Mouse (Mus musculus): ENCODE results near the gene Pou3f3. TPM values are rescaled to one million over a fixed set of nuclear protein-coding genes. Genes with fewer than 3 reads are reported as not detected.

The Pou3f3 gene
- polyA plus RNA-seq, 1 experiment from 2014 or later: not detected

DNA sequence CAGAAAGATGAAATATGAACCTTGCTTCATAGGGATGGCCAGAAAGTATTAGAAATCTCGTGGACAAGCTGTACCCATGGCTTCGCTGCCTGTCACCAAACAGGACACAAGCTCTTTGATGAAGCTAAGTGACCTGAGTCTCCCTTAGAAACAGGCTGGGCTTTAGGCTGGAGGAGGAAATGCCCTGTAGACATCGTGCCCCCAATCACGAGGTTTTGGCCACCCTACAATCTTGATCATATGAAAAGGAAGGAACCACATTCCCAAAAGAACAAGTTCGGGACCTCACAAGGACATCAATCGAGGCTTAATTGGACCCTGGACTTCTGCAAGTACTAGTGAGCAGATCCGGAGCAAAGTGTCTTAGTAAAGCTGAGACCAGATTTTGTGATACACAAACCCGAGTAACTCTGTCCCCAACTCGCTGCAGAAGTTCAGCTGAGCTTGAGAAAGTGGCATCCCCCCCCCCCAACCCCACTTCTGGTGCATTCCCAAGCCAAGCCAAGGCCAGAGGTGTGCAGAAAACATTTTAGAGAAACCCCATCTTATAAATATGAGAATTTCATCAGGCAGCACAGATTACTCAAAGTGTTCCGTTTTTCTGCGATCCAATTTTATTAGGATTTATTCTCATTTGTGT, 10.1 kb upstream of the Pou3f3 start:
- Histone ChIP-seq H3K4me1 (ENCODE audit: control insufficient read depth, insufficient read depth, low read length) (peaks cover 7% of the 10 kb centered on the region; the same call in 1 of the 2 replicates), H3K36me3 (ENCODE audit: control insufficient read depth, insufficient read depth, low read length) (no peaks in the 10 kb centered on the region), H3K4me3 (replicated peaks; ENCODE audit: low read length) (no peak overlapping the region), H3K27ac (ENCODE audit: low read length) (no peak overlapping the region), H3K4me2 (ENCODE audit: low read depth, low read length) (no peak overlapping the region), H3K9ac (ENCODE audit: low read length) (no peak overlapping the region), H3K9me3 (replicated peaks; ENCODE audit: control insufficient read depth, low read length) (no peaks in the 10 kb centered on the region), H3K27me3 (ENCODE audit: control insufficient read depth, insufficient read depth, low read length) (peaks cover 74% of the 10 kb centered on the region)
- 3% methylated on average over 11 of the region's 11 CpGs for WGBS
- ATAC-seq (ENCODE audit: insufficient read depth, low FRiP score): no peak

DNA sequence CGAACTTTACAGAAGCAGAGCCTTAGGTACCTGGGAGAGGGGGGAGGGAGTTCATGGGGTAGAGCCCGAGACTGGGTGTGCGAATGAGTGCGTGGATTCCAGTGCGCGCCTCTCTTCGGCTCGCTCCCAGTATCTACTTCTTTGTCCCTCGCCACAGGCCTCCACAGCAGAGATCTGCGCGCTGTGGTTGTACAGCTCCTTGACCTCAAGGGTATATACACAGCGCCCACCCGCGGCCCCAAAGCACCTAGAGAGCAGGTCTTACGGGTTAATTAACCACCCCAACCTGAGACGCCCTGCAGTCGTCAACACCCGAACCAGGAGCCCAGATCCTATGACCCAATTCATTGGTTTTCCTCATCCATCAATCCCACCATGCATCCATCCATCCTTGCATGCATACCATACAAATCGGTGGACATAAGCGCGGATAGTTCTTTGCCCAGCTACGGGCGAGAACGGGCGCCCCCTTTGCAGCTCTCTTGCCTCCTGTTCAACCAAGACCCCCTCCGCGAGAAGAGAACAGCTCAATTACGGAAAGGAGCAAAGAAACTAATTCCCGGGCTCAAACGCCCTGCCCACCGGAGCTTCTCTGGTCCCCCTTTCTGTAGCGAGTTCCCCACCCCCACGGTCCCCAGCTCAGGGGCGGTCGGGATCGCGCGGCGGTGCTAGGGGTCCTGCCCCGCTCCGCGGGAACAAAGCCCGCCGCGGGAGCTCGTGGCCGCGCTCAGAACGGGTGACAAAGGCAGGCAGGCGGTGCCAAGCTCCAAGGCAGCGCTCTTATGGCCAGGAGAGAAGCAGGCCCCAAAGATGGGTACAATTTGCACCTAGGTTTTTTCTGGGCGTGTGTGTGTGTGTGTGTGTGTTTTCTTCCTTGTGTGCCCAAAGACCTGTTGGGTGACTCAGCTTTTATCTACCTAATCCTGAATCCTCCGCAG, 9.1 kb upstream of the Pou3f3 start:
- Histone ChIP-seq H3K4me1 (ENCODE audit: control insufficient read depth, insufficient read depth, low read length) (peaks cover 7% of the 10 kb centered on the region; the same call in 1 of the 2 replicates), H3K36me3 (ENCODE audit: control insufficient read depth, insufficient read depth, low read length) (no peaks in the 10 kb centered on the region), H3K4me3 (replicated peaks; ENCODE audit: low read length) (peak overlapping the region; percentile 21), H3K4me2 (ENCODE audit: low read depth, low read length) (peak overlapping the region; percentile 40; the same call in 1 of the 2 replicates), H3K27ac (ENCODE audit: low read length) (no peak overlapping the region), H3K27me3 (ENCODE audit: control insufficient read depth, insufficient read depth, low read length) (peaks cover 80% of the 10 kb centered on the region), H3K9ac (ENCODE audit: low read length) (no peak overlapping the region), H3K9me3 (replicated peaks; ENCODE audit: control insufficient read depth, low read length) (no peaks in the 10 kb centered on the region)
- ATAC-seq (ENCODE audit: insufficient read depth, low FRiP score): no peak
- under 1% methylated on average over 53 of the region's 53 CpGs for WGBS

GRCm38 (mm10) chr1:42687271-42687670, 8.3 kb upstream of the Pou3f3 start:
- no peak for ATAC-seq (ENCODE audit: insufficient read depth, low FRiP score)
- Histone ChIP-seq H3K36me3 (ENCODE audit: control insufficient read depth, insufficient read depth, low read length) (no peaks in the 10 kb centered on the region), H3K27me3 (ENCODE audit: control insufficient read depth, insufficient read depth, low read length) (peaks cover 88% of the 10 kb centered on the region), H3K9me3 (replicated peaks; ENCODE audit: control insufficient read depth, low read length) (no peaks in the 10 kb centered on the region), H3K27ac (ENCODE audit: low read length) (no peak overlapping the region), H3K4me3 (replicated peaks; ENCODE audit: low read length) (no peak overlapping the region), H3K4me2 (ENCODE audit: low read depth, low read length) (no peak overlapping the region), H3K4me1 (ENCODE audit: control insufficient read depth, insufficient read depth, low read length) (peaks cover 7% of the 10 kb centered on the region; the same call in 1 of the 2 replicates), H3K9ac (ENCODE audit: low read length) (no peak overlapping the region)
- WGBS: 5% methylated on average over 12 of the region's 12 CpGs

GRCm38 (mm10) chr1:42687756-42688540, 7.6 kb upstream of the Pou3f3 start:
- no peak; the same call in 1 of the 2 replicates for ATAC-seq (ENCODE audit: insufficient read depth, low FRiP score)
- H3K4me1 ChIP-seq (ENCODE audit: control insufficient read depth, insufficient read depth, low read length): peaks cover 7% of the 10 kb centered on the region; the same call in 1 of the 2 replicates
- no peak overlapping the region for H3K4me3 ChIP-seq (replicated peaks; ENCODE audit: low read length)
- no peak overlapping the region for H3K4me2 ChIP-seq (ENCODE audit: low read depth, low read length)
- H3K27me3 ChIP-seq (ENCODE audit: control insufficient read depth, insufficient read depth, low read length): peaks cover 90% of the 10 kb centered on the region
- H3K27ac ChIP-seq (ENCODE audit: low read length): no peak overlapping the region
- 7% methylated on average over 7 of the region's 7 CpGs for WGBS
- H3K9ac ChIP-seq (ENCODE audit: low read length): no peak overlapping the region
- H3K9me3 ChIP-seq (replicated peaks; ENCODE audit: control insufficient read depth, low read length): no peaks in the 10 kb centered on the region
- no peaks in the 10 kb centered on the region for H3K36me3 ChIP-seq (ENCODE audit: control insufficient read depth, insufficient read depth, low read length)

DNA sequence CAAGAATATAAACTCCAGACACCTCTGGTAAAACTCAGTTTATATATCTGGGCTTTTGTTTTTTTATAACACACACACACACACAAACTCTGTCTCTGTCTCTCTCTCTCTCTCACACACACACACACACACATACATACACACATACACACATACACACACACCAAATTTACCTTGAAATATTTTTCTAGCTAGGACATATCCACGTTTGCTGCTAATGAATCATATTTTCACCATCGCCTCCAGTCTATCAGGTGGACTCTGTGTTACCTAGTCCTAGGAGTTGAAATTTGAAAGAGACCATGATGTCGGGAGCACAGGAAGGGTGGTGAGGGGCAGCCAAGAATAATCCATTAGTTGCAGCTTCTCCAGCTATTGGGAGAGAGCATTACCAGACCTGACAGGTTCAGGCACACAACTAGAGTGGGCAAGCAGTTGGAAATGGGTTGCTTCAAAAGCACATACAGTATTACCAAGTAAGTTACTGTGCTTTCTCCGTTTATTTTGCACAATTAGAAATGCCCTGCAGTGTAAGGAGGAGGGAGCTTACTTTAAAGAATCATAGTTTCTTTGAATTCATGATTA, 6.9 kb upstream of the Pou3f3 start:
- ATAC-seq (ENCODE audit: insufficient read depth, low FRiP score): no peak
- peaks cover 89% of the 10 kb centered on the region for H3K27me3 ChIP-seq (ENCODE audit: control insufficient read depth, insufficient read depth, low read length)
- no peak overlapping the region for H3K4me2 ChIP-seq (ENCODE audit: low read depth, low read length)
- no peak overlapping the region for H3K9ac ChIP-seq (ENCODE audit: low read length)
- no peaks in the 10 kb centered on the region for H3K9me3 ChIP-seq (replicated peaks; ENCODE audit: control insufficient read depth, low read length)
- H3K27ac ChIP-seq (ENCODE audit: low read length): no peak overlapping the region
- no peak overlapping the region for H3K4me3 ChIP-seq (replicated peaks; ENCODE audit: low read length)
- H3K36me3 ChIP-seq (ENCODE audit: control insufficient read depth, insufficient read depth, low read length): no peaks in the 10 kb centered on the region
- peaks cover 8% of the 10 kb centered on the region; the same call in 1 of the 2 replicates for H3K4me1 ChIP-seq (ENCODE audit: control insufficient read depth, insufficient read depth, low read length)
- WGBS: 10% methylated on average over 4 of the region's 4 CpGs

DNA sequence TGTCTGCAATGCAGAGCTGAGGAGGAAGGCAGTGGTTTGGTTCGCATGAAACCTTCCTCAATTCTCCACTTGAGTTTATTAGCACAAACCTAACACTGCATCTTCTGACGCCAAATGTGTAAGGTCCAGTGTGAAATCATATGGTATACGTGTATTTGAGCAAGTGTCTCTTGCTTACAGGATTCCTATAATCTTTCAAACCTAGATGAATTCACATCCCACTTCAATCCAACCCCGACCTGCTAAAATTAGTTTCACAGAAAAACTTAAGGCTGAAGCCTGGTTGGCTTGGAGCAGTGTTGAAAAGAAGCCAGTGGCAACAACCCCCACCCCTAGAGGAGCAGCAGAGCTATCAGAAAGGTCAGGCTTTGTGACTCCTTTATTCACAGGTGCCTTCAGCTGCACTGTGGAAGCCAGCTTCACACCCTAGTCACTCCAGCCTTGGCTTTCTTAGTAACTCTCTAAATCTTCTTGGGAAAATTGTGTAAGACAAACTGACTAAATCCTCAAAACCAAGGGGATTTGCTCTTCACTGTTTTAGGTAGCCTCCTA, 5.5 kb upstream of the Pou3f3 start:
- Histone ChIP-seq H3K4me1 (ENCODE audit: control insufficient read depth, insufficient read depth, low read length) (peaks cover 15% of the 10 kb centered on the region), H3K27ac (ENCODE audit: low read length) (no peak overlapping the region), H3K36me3 (ENCODE audit: control insufficient read depth, insufficient read depth, low read length) (no peaks in the 10 kb centered on the region), H3K27me3 (ENCODE audit: control insufficient read depth, insufficient read depth, low read length) (peaks cover 87% of the 10 kb centered on the region), H3K9me3 (replicated peaks; ENCODE audit: control insufficient read depth, low read length) (no peaks in the 10 kb centered on the region), H3K4me3 (replicated peaks; ENCODE audit: low read length) (no peak overlapping the region), H3K4me2 (ENCODE audit: low read depth, low read length) (no peak overlapping the region), H3K9ac (ENCODE audit: low read length) (no peak overlapping the region)
- ATAC-seq (ENCODE audit: insufficient read depth, low FRiP score): no peak
- 8% methylated on average over 4 of the region's 4 CpGs for WGBS

DNA sequence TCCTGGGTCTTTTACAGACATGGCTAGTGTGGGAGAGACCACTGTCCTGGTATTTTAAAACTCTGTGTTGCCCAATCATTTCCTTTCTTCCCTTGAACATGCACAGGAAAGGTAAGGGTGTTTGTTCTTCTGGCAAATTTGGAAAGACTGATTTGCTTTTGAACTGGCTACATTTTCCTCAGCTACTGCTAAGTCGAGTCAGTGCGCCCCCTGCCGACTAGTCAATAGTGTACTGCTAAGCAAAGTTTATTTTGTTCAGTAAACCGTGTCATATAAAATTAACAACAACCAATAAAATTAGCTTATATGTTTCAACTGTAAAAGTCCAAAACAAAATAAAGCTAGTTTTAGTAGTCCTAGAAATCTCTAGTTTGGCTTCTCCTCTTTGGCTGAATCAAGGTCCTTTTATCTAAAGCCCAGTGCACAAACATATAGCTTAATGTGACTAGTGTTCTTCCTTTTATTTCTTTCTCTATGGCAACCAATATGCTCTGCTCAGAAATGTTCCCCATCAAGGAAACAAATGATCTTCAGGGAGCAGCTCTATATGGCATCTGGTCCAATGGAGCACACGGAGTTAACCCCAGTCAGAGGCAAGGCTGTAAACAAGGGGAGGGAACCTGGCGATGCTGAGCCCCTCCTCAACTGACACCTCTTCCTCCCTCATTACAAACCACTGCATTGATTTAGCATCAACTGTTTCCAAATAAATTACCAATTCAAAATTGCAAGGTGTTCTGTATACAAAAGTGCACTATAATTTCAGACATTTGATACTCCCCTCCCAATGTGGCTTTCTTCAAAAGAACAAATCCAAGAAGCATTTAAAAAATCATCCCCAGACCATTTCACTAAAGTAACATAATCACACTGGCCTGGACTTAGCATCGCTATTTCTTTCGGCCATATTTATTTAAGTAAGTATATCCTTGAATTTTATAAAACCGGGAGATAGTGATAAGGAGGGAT, 4.1 kb upstream of the Pou3f3 start:
- no peak overlapping the region for H3K27ac ChIP-seq (ENCODE audit: low read length)
- no peak overlapping the region for H3K4me2 ChIP-seq (ENCODE audit: low read depth, low read length)
- H3K27me3 ChIP-seq (ENCODE audit: control insufficient read depth, insufficient read depth, low read length): peaks cover 85% of the 10 kb centered on the region
- no peak overlapping the region for H3K4me3 ChIP-seq (replicated peaks; ENCODE audit: low read length)
- H3K36me3 ChIP-seq (ENCODE audit: control insufficient read depth, insufficient read depth, low read length): no peaks in the 10 kb centered on the region
- no peaks in the 10 kb centered on the region for H3K9me3 ChIP-seq (replicated peaks; ENCODE audit: control insufficient read depth, low read length)
- no peak overlapping the region for H3K9ac ChIP-seq (ENCODE audit: low read length)
- WGBS: under 1% methylated on average over 9 of the region's 9 CpGs
- peaks cover 12% of the 10 kb centered on the region for H3K4me1 ChIP-seq (ENCODE audit: control insufficient read depth, insufficient read depth, low read length)
- no peak for ATAC-seq (ENCODE audit: insufficient read depth, low FRiP score)

- Histone ChIP-seq H3K9ac (ENCODE audit: low read length) (no peak overlapping the region), H3K36me3 (ENCODE audit: control insufficient read depth, insufficient read depth, low read length) (no peaks in the 10 kb centered on the region), H3K9me3 (replicated peaks; ENCODE audit: control insufficient read depth, low read length) (no peaks in the 10 kb centered on the region), H3K27ac (ENCODE audit: low read length) (no peak overlapping the region), H3K4me2 (ENCODE audit: low read depth, low read length) (no peak overlapping the region), H3K27me3 (ENCODE audit: control insufficient read depth, insufficient read depth, low read length) (peaks cover 85% of the 10 kb centered on the region), H3K4me3 (replicated peaks; ENCODE audit: low read length) (no peak overlapping the region), H3K4me1 (ENCODE audit: control insufficient read depth, insufficient read depth, low read length) (peaks cover 13% of the 10 kb centered on the region)
- ATAC-seq (ENCODE audit: insufficient read depth, low FRiP score): no peak
- 6% methylated on average over 1 of the region's 1 CpGs for WGBS
Observed at GRCm38 (mm10) chr1:42692221-42692620, 3.3 kb upstream of the Pou3f3 start.
